Mouse (Mus musculus): ENCODE measurements around the gene Tmem11. TPM values are rescaled to one million over a fixed set of nuclear protein-coding genes. Genes with fewer than 3 reads are reported as not detected.

The Tmem11 gene
- polyA plus RNA-seq (2012; ENCODE audit: insufficient read depth, insufficient read length, missing spikeins): 19.4 and 20.8 TPM in 2 replicates

GRCm38 (mm10) chr11:60878675-60879294 lies at the start of gene Tmem11:
TSS of gene Tmem11 (minus strand) at chr11:60879272.
- peaks cover 19% of the 10 kb centered on the region for H3K4me1 ChIP-seq (ENCODE audit: control insufficient read depth, insufficient read depth, low read length)
- TF ChIP-seq CTCF (IDR thresholded peaks at IDR 0.05; ENCODE audit: low read depth, low read length): no peak
- 0 out of 2 replicates have a peak, but pooled peaks have one; percentile 8 for TF ChIP-seq POLR2A (IDR thresholded peaks at IDR 0.05; ENCODE audit: borderline replicate concordance, low read depth, low read length)
- peak within 1 kb of the TSS; percentile 73 for H3K4me3 ChIP-seq (ENCODE audit: insufficient read depth, low read length)
- H3K27ac ChIP-seq (ENCODE audit: insufficient read depth, low read depth, low read length): peak within 1 kb of the TSS; percentile 86

GRCm38 (mm10) chr11:60927264-60927663 lies 48.2 kb upstream of the Tmem11 start:
- Histone ChIP-seq H3K27ac (ENCODE audit: insufficient read depth, low read depth, low read length) (no peak overlapping the region), H3K4me3 (ENCODE audit: insufficient read depth, low read length) (no peak overlapping the region), H3K4me1 (ENCODE audit: control insufficient read depth, insufficient read depth, low read length) (peaks cover 16% of the 10 kb centered on the region)
- TF ChIP-seq CTCF (IDR thresholded peaks at IDR 0.05; ENCODE audit: low read depth, low read length) (peak; percentile 25; the same call in 1 of the 2 replicates), POLR2A (IDR thresholded peaks at IDR 0.05; ENCODE audit: borderline replicate concordance, low read depth, low read length) (no peak)

- TF ChIP-seq POLR2A (IDR thresholded peaks at IDR 0.05; ENCODE audit: borderline replicate concordance, low read depth, low read length) (no peak), CTCF (IDR thresholded peaks at IDR 0.05; ENCODE audit: low read depth, low read length) (no peak)
- peaks cover 9% of the 10 kb centered on the region for H3K4me1 ChIP-seq (ENCODE audit: control insufficient read depth, insufficient read depth, low read length)
- no peak overlapping the region for H3K27ac ChIP-seq (ENCODE audit: insufficient read depth, low read depth, low read length)
- H3K4me3 ChIP-seq (ENCODE audit: insufficient read depth, low read length): no peak overlapping the region
These were observed 45.9 kb upstream of the Tmem11 start for GRCm38 (mm10) chr11:60924981-60925380.

DNA sequence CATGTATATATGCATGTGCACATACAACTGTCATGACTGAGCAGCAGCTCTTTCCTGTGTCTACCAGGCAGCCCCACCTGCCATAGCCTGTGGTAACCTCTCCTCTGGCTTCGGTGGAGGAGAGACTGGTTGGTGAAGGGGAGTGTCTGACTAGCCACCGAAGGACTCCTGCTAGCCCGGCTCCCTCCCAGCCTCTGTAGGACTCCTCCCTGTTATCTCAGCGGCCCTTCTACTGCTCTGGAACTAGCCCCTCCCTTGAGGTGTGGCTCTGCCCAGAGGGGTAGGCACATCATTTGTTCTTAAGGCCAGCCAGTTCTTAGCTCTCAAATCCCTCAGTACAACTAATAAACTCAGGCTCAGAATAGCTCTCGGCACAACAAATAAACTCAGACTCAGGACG lies 45.4 kb upstream of the Tmem11 start:
- Histone ChIP-seq H3K4me1 (ENCODE audit: control insufficient read depth, insufficient read depth, low read length) (peaks cover 6% of the 10 kb centered on the region; the same call in 1 of the 2 replicates), H3K4me3 (ENCODE audit: insufficient read depth, low read length) (no peak overlapping the region), H3K27ac (ENCODE audit: insufficient read depth, low read depth, low read length) (no peak overlapping the region)
- TF ChIP-seq POLR2A (IDR thresholded peaks at IDR 0.05; ENCODE audit: borderline replicate concordance, low read depth, low read length) (no peak), CTCF (IDR thresholded peaks at IDR 0.05; ENCODE audit: low read depth, low read length) (no peak)

GRCm38 (mm10) chr11:60922964-60923363 lies 43.9 kb upstream of the Tmem11 start:
- TF ChIP-seq POLR2A (IDR thresholded peaks at IDR 0.05; ENCODE audit: borderline replicate concordance, low read depth, low read length) (no peak), CTCF (IDR thresholded peaks at IDR 0.05; ENCODE audit: low read depth, low read length) (no peak)
- Histone ChIP-seq H3K4me1 (ENCODE audit: control insufficient read depth, insufficient read depth, low read length) (peaks cover 4% of the 10 kb centered on the region; the same call in 1 of the 2 replicates), H3K4me3 (ENCODE audit: insufficient read depth, low read length) (no peak overlapping the region), H3K27ac (ENCODE audit: insufficient read depth, low read depth, low read length) (no peak overlapping the region)

DNA sequence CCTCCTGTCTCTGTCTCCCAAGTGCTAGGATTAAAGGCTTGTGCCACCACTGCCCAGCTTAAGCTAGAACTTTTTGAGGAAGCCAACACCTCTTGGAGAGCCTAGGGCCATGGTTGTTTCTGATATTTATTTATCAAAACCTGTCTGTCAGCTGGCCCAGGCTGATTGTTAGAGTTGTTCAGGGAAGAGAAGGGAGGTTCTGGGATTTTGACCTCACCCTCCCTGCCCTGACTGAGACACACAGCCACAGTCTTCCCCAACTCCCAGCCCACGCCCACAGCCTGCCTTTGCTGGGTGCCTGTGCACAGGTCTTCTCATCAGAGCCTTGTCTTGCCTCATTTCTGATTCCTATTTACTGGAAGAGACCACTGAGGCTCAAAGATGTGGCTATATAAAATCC lies 43.1 kb upstream of the Tmem11 start:
- Histone ChIP-seq H3K4me3 (ENCODE audit: insufficient read depth, low read length) (no peak overlapping the region), H3K27ac (ENCODE audit: insufficient read depth, low read depth, low read length) (no peak overlapping the region), H3K4me1 (ENCODE audit: control insufficient read depth, insufficient read depth, low read length) (peaks cover 4% of the 10 kb centered on the region; the same call in 1 of the 2 replicates)
- no peak for TF ChIP-seq POLR2A (IDR thresholded peaks at IDR 0.05; ENCODE audit: borderline replicate concordance, low read depth, low read length)
- TF ChIP-seq CTCF (IDR thresholded peaks at IDR 0.05; ENCODE audit: low read depth, low read length): no peak

DNA sequence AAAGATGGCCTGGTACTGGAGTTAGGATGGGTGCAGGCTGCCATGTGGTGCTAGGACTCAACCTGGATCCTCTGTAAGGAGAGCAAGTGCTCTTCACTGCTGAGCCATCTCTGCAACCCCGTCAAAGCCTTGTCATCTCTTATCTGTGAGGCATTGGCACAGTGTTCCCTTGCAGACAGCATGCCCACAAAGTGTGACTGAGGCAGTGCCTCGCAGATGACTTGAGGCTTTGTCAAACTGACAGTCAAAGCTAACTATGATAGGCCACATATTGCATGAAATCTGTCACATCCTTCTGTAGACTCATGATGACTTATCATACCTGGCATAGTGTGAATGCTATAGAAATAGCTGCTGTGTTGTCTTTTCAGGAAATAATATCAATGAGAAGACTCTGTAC lies 40.9 kb upstream of the Tmem11 start:
- Histone ChIP-seq H3K4me1 (ENCODE audit: control insufficient read depth, insufficient read depth, low read length) (peaks cover 11% of the 10 kb centered on the region), H3K4me3 (ENCODE audit: insufficient read depth, low read length) (no peak overlapping the region), H3K27ac (ENCODE audit: insufficient read depth, low read depth, low read length) (no peak overlapping the region)
- TF ChIP-seq POLR2A (IDR thresholded peaks at IDR 0.05; ENCODE audit: borderline replicate concordance, low read depth, low read length) (no peak), CTCF (IDR thresholded peaks at IDR 0.05; ENCODE audit: low read depth, low read length) (no peak)

DNA sequence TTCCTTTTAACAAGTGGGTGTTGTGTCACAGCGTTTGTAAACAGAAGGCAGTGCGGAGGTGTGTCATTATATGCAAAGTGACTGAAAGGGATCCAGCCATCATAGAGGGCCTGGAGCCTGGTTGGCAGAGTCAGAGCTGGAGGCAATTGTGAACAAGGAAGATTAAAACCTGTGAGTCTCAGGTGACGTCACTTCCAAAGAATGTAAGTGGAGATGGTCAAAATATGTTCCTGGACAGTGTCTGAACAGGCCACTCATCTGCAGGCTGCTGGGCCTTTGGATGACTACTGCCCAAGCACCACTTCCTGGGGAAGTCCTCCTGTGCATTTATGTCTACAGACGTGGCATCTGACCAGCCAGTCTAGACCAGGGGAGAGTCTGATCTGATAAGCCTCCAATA lies 36.1 kb upstream of the Tmem11 start:
- TF ChIP-seq POLR2A (IDR thresholded peaks at IDR 0.05; ENCODE audit: borderline replicate concordance, low read depth, low read length) (no peak), CTCF (IDR thresholded peaks at IDR 0.05; ENCODE audit: low read depth, low read length) (no peak)

DNA sequence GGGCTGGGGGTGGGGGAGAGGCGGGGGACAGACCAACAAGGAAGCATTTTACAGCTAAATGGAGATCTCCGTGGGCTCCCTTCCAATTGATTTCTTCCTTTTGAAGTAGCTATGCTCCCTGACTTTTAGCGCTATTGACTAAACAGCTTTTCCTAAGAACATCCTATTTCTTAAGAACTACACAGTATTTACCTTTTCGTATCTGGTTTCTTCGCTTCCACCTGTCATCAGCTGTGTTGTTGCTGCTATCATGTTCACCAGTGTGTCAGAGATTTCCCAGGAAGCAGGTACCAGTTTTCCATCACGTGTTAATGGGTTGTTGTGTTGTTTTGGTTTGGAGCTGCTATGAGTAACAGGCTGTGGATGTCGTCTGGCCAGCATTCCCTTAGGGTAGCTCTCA lies 35.4 kb upstream of the Tmem11 start, which contains the start of gene Natd1:
Gene Natd1, minus strand, starts transcription at position 260 of the 400 bp plus-strand sequence.
- H3K4me3 ChIP-seq (ENCODE audit: insufficient read depth, low read length): peak within 1 kb of the TSS; percentile 91
- peak within 1 kb of the TSS; percentile 34; the same call in 1 of the 2 replicates for H3K27ac ChIP-seq (ENCODE audit: insufficient read depth, low read depth, low read length)
- TF ChIP-seq CTCF (IDR thresholded peaks at IDR 0.05; ENCODE audit: low read depth, low read length): no peak
- no peak for TF ChIP-seq POLR2A (IDR thresholded peaks at IDR 0.05; ENCODE audit: borderline replicate concordance, low read depth, low read length)
- peaks cover 36% of the 10 kb centered on the region for H3K4me1 ChIP-seq (ENCODE audit: control insufficient read depth, insufficient read depth, low read length)

More for the DNA sequence above, 36.1 kb upstream of the Tmem11 start:
- no peak overlapping the region for H3K27ac ChIP-seq (ENCODE audit: insufficient read depth, low read depth, low read length)
- peaks cover 34% of the 10 kb centered on the region for H3K4me1 ChIP-seq (ENCODE audit: control insufficient read depth, insufficient read depth, low read length)
- H3K4me3 ChIP-seq (ENCODE audit: insufficient read depth, low read length): no peak overlapping the region
